Mouse (Mus musculus): Measurements from ENCODE around the gene Ak1.

DNA sequence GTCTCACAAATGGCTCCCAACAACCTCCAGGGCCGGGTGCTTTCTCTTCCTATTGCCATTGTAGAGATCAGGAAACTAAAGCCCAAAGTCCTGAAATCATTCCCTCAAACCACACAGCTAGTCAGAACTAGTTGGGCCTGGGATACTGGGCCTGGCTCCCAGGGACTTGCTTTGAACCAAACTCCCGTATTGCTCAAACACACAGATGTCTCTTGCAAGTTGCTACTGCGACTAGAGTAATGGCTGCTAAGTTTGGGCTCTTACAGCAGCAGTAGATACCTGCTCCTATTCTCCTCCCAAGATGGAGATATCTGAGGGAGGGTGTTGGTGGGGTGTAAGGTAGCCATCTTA is 33.8 kb downstream of the Ak1 start:
- TF ChIP-seq EP300 (optimal IDR thresholded peaks at IDR 0.05) (no peak), CTCF (IDR thresholded peaks at IDR 0.05; ENCODE audit: low read depth) (no peak)
